Mouse (Mus musculus): ENCODE data around the gene Cercam.
A peak's percentile ranks its signal among the peaks of the same experiment; 100 is the strongest.
"Not testable (repeated sequence)": the region's sequence is repeated elsewhere in the genome, so short reads cannot be mapped to it uniquely, and the experiment has no call there.

Gene Cercam

GRCm38 (mm10) chr2:29896071-29896470, 27.1 kb downstream of the Cercam start:
- DNase-seq (ENCODE audit: low read depth, low spot score) = no peak

DNA sequence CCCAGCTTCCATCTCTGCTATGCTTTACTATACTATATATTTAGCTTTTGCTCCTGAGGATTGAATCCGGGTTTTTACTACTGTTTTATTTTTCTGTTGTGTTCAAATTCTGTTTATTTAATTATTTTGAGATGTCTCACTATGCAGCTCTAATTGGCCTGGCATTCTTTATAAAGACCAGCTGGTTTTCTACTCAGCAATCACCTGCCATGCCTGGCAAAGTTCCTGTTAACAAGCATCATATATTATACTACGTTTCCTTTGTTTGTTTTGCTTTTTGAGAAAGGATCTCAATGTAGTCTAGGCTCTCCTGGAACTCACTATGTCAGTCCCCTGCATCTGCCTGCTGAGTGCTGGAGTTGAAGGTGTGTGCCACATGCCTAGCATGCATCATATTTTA, 28.4 kb downstream of the Cercam start:
- DNase-seq (ENCODE audit: low read depth, low spot score) = no peak

- no peak for DNase-seq (ENCODE audit: low read depth, low spot score)
Observed at GRCm38 (mm10) chr2:29898081-29898480, 29.1 kb downstream of the Cercam start.

DNA sequence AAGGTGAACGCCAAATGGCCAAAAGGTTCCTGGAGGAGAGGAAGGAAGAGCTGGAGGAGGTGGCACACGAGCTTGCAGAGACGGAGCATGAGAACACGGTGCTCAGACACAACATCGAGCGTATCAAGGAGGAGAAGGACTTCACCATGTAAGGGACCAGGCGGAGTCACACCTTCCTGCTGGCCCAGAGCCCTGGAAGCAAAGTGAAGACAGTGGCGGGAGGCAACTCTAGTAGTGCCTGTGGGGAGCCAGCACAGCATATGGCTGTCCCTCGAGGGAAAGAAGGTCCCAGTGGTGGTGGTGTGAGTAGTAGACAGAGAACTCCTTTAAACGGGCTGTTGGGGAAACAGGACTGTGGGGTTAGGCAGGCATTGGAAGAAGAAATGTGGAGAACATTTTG, 33.2 kb downstream of the Cercam start:
- DNase-seq (ENCODE audit: low read depth, low spot score) = no peak

DNA sequence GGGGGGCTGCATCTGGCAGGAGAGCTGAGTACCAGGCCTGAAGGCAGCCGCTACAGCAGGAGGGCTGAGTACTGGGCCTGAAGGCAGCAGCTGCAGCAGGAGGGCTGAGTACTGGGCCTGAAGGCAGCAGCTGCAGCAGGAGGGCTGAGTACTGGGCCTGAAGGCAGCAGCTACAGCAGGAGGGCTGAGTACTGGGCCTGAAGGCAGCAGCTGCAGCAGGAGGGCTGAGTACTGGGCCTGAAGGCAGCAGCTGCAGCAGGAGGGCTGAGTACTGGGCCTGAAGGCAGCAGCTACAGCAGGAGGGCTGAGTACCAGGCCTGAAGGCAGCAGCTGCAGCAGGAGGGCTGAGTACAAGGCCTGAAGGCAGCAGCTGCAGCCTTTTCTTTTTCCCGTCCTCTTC, 39.2 kb downstream of the Cercam start:
- DNase-seq (ENCODE audit: low read depth, low spot score) = not testable (repeated sequence)

DNA sequence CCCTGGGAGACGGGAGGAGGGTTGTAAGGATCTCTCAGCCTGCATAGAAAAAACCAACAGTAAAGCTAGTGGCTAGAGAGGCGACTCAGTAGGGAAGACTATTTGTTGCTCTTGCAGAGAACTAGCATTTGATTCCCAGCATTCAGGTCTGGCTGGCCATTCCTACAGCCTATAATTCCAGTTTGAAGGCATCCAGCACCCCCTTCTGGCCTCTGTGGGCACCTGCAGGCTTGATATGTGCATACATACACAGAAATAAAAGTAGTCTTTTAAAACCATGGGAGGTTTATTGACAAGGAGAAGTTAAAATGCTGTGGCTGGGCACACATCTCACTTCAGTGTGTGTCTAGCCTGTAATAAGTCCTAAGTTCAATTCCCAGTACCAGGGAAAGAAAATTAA, 41.1 kb downstream of the Cercam start:
- DNase-seq (ENCODE audit: low read depth, low spot score) = peak; percentile 76

DNA sequence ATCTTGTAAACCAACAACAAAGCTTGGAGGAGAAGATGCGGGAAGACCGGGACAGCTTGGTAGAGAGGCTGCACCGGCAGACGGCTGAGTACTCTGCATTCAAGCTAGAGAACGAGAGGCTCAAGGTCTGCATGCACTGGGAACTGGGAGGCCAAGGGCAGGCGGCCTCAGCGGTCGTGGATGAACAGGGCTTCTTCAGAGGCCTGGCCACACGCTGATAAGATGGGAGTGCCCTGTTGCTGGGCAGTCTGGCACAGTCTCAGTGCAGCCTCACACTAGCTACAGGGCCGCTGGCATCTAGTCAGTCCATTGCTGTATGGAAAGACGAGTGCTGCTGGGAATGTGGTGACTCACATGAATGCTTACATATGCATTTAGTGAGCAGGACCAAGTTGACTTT, 48.7 kb downstream of the Cercam start:
- no peak for DNase-seq (ENCODE audit: low read depth, low spot score)

GRCm38 (mm10) chr2:29922011-29922410, 53.0 kb downstream of the Cercam start:
- DNase-seq (ENCODE audit: low read depth, low spot score) = peak; percentile 62

DNA sequence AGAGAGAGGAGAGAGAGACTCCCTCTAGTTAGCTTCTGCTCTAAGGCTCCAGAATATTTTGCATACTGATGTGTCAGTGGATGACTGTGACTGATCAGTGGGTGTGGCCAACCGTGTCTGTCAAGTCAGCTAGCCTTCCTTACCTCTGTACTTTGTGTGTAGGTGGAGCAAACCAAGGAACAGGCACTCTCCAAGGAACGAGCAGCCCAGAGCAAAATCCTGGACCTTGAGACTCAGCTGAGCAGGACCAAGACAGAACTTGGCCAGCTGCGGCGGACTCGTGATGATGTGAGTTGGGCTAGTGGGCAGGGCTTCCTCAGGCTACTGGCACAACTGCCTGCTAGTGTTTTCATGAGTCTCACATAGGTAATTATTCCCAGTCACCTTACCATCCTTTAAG, 57.6 kb downstream of the Cercam start:
- no peak for DNase-seq (ENCODE audit: low read depth, low spot score)

DNA sequence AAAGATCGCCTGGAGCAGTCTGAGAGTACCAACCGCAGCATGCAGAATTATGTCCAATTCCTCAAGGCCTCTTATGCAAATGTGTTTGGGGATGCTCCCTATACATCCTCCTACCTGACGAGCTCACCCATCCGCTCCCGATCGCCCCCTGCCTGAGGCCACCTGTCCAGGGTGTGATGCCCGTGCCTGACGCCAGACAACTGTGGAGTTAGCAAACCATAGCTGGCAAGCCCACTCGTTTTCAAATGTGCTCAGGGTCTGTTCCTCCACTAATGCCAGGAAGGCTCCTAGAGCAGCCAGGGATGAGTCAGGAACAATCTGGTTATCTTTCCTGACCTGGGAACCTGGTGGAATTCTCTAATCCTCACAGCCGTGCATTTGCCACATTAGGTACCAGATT, 61.5 kb downstream of the Cercam start:
- DNase-seq (ENCODE audit: low read depth, low spot score) = peak; percentile 40

DNA sequence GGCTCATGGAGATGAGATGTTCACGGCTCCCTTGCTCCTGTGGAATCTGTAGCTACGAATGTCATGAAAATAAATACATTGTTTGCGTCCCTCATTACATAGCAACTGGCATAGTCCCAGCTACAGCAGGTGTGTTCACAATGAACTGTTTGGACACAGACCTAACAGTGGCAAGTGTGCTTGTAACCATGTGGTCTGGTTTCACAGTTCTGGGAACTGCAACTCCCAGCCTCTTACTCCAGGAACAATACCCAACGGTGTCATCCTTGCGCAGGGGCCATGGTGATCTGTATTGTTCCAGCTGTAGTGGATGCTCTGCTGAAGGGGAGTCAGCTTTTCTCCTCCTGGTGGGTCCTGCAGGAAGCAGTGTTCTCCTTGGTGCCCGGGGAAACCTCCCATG, 62.2 kb downstream of the Cercam start:
- DNase-seq (ENCODE audit: low read depth, low spot score) = no peak
